Mouse (Mus musculus) NIH3T3 (cell line): Measurements from ENCODE around the gene Parg.

Experiments used
- DNase-seq: peaks from one replicate; pipeline ENCODE4 v3.0.0-alpha.2; 2012; ENCODE audit warnings: low read depth

The Parg gene

DNA sequence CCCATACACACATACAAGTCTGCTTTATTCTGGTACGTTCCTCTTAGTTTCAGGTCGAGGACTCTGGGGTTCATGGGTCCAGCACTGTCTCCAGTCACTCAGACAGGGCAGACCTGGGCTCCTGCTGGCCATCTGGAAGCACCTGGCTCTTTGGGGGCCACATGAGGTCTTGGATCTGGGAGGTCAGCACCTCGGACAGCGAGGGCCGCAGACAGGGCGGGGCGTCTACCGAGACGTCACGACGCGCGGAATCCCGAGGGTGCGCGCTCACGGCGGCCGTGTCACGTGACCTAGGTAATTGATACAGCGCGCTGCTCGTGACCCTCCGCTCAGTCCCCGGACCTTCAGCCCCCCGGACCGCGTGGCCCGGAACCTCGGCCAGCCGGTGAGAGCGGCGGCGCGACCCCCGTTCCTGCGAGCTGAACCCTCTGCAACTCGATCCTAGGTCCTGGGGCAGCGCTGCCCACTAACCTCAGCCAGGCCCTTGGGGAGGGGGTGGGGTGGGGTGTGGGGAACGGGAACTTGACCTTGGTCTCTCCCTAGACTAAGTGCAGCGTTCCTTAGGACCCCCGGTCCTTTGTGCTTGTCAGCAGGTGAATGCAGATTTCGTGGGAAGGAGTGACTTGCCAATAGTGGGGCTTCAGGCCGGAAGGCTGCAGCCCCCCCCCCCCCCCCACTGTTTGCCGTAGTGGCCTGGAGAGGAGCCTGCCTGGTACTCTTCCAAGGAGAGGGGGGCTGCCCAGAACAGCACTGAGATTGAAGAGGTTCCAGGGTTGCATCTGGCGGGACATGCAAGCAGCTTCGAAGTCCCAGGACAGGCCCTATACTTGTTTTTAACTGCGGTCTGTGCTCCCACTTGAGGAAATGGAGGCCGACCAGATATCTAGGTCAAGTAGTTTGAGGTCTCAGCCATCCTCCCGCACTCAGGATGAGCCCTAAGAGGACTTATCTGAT, 120.3 kb downstream of the Parg start, which contains the start of gene Ogdhl:
Ogdhl (plus strand) TSS at position 288 of the 954 bp plus-strand sequence.
- peak; percentile 93 for DNase-seq

DNA sequence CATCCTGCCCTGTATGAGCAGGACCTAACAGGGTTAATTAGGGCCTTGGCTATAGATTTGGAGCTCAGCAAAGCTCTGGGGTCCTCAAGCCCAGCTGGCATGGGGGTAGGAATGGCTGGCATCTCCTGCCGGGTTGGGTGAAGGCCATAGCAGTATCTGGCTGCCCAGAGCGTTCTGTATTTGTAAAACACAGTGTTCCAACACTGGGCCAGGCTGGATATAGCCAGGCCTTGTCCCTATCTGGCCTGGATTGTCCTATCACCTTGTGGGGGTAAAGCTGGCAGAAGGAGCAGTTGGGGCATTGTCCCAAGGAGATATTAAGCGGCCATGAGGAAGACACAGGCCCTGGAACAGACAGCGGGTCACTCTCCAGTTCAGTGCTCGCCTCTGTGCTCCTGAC, 121.5 kb downstream of the Parg start:
- DNase-seq: no peak

DNA sequence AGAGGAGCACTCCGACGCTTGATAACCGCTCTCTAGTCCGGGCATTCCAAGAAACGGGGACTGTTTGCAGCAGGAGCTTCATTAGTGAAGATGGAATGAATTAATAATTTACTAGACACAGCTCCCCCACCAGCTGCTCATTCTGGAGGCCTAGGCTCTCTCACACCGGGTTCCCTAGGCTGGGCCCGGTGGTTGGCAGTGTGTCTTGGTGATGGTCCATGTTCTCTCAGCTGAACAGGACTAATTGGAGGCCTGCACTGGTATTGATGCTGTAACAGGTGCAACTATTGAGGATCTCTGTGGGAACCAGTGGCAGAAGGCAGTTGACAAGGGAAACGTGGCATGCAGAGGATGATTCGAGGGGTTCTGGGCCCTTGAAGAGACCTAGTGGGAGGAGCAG, 125.6 kb downstream of the Parg start:
- DNase-seq: no peak

DNA sequence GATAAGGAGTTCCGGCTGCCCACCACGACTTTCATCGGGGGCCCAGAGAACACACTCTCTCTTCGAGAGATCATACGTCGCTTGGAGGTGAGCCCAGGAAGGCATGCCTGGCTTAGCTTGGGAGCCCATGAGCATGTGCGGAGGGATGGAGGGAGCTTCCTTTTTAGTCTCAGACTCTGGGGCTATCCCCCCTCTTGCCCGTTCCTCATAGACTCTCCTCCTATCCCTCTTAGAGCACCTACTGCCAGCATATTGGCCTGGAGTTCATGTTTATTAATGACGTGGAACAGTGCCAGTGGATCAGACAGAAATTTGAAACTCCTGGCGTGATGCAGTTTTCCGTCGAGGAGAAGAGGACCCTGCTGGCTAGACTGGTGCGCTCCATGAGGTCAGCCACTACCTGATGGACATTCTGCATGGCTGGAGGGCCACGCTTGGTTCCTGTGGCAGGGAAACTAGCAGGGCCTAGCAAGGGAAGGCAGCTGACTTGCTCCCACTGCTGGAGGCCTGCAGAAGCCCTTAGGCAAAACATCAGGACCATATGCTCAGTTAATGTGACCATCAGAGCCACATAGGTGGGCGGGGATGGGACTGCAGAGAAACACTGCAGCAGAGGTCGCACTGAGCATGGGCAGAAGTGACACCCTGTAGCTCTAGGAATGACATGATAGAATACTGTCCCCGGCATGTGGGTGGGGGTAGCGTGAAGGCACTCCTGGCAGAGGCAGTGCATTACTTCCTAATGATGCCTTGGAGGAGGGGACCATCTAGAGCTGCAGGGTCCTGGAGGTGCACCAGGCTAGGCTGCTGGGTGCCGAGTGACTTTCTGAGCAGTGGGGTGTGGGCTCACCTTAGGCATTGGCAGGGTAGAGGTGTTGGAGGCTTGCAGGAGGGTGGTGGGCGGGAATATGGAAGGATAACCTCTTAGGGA, 131.0 kb downstream of the Parg start:
- DNase-seq: no peak

- no peak for DNase-seq
These were observed 134.3 kb downstream of the Parg start for GRCm38 (mm10) chr14:32336021-32336420.

GRCm38 (mm10) chr14:32336547-32336946, 134.8 kb downstream of the Parg start:
- DNase-seq: no peak

DNA sequence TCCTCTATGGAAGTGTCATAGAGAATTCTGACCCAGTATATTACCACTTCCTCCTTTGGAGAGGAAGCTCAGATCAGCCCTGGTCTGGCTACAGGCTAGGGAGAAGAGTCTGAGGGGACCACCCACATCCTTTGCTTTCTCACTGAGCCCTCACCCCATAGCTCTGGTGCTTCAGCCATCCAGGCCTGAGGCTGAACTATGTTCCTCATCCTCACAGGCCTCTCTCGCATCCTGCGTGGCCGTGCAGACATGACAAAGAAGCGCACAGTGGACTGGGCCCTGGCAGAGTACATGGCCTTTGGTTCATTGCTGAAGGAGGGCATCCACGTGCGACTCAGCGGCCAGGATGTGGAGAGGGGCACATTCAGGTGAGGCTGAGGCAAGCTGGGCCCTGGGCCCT, 140.1 kb downstream of the Parg start:
- no peak for DNase-seq

GRCm38 (mm10) chr14:32344176-32344575, 142.4 kb downstream of the Parg start:
- DNase-seq: no peak

DNA sequence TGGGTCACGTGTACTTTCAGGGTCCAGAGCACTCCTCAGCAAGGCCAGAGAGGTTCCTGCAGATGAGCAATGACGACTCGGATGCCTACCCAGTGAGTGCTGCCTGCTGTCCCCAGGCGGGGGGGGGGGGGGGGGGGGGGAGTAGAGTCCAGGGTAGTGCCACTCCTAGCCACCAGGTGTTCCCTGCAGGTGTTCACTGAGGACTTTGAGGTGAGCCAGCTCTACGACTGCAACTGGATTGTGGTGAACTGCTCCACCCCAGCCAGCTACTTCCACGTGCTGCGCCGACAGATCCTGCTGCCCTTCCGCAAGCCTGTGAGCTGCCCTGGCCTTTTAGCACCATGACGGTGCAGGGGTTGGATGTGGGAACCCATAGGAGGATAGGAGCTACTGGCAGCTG, 142.9 kb downstream of the Parg start:
- DNase-seq: no peak
